Mouse (Mus musculus): ENCODE results near the gene Fbln2.

Gene Fbln2

GRCm38 (mm10) chr6:91231523-91231922, 19.3 kb downstream of the Fbln2 start:
- no peak for DNase-seq

- DNase-seq: peak; percentile 83
Observed at GRCm38 (mm10) chr6:91233011-91233410, 20.8 kb downstream of the Fbln2 start.

- DNase-seq: no peak
Observed at GRCm38 (mm10) chr6:91233424-91234015, 21.3 kb downstream of the Fbln2 start.

GRCm38 (mm10) chr6:91236006-91236405, 23.8 kb downstream of the Fbln2 start:
- no peak for DNase-seq

- DNase-seq: no peak
Observed at GRCm38 (mm10) chr6:91236429-91236828, 24.2 kb downstream of the Fbln2 start.

GRCm38 (mm10) chr6:91237273-91237672, 25.0 kb downstream of the Fbln2 start:
- DNase-seq: no peak

- no peak for DNase-seq
Observed at GRCm38 (mm10) chr6:91240537-91240936, 28.3 kb downstream of the Fbln2 start.

GRCm38 (mm10) chr6:91240964-91241363, 28.7 kb downstream of the Fbln2 start:
- peak; percentile 73 for DNase-seq

- no peak for DNase-seq
Observed at GRCm38 (mm10) chr6:91243395-91243794, 31.1 kb downstream of the Fbln2 start.

- no peak for DNase-seq
Observed at GRCm38 (mm10) chr6:91244331-91244730, 32.1 kb downstream of the Fbln2 start.

GRCm38 (mm10) chr6:91245331-91245730, 33.1 kb downstream of the Fbln2 start:
- DNase-seq: no peak

GRCm38 (mm10) chr6:91247343-91247742, 35.1 kb downstream of the Fbln2 start:
- DNase-seq: no peak

GRCm38 (mm10) chr6:91248627-91249026, 36.4 kb downstream of the Fbln2 start:
- no peak for DNase-seq

- DNase-seq: no peak
Observed at GRCm38 (mm10) chr6:91249797-91250196, 37.5 kb downstream of the Fbln2 start.

- no peak for DNase-seq
Observed at GRCm38 (mm10) chr6:91259440-91260120, 47.3 kb downstream of the Fbln2 start.

GRCm38 (mm10) chr6:91260347-91260986, 48.2 kb downstream of the Fbln2 start:
- DNase-seq: no peak

GRCm38 (mm10) chr6:91260987-91261367, 48.7 kb downstream of the Fbln2 start:
- DNase-seq: no peak

- no peak for DNase-seq
Observed at GRCm38 (mm10) chr6:91265616-91266015, 53.4 kb downstream of the Fbln2 start.

- DNase-seq: peak; percentile 59
Observed at GRCm38 (mm10) chr6:91266647-91267046, 54.4 kb downstream of the Fbln2 start.

GRCm38 (mm10) chr6:91268318-91268717, 56.1 kb downstream of the Fbln2 start:
- DNase-seq: no peak

- peak; percentile 54 for DNase-seq
Observed at GRCm38 (mm10) chr6:91277549-91277948, 65.3 kb downstream of the Fbln2 start.

- no peak for DNase-seq
Observed at GRCm38 (mm10) chr6:91278302-91278701, 66.0 kb downstream of the Fbln2 start.

GRCm38 (mm10) chr6:91279477-91279876, 67.2 kb downstream of the Fbln2 start:
- DNase-seq: no peak

GRCm38 (mm10) chr6:91281206-91281605, 69.0 kb downstream of the Fbln2 start:
- DNase-seq: peak; percentile 85
